Mouse (Mus musculus): ENCODE data around the gene Cox19.

GRCm38 (mm10) chr5:139327634-139328020, 23.6 kb downstream of the Cox19 start:
- no peak for TF ChIP-seq GATA1 (IDR thresholded peaks at IDR 0.05; ENCODE audit: borderline replicate concordance, low read length)
- TF ChIP-seq FLI1 (IDR thresholded peaks at IDR 0.05; ENCODE audit: low read length), result no peak
